Mouse (Mus musculus) heart, embryonic 13.5 days (tissue): ENCODE measurements around the gene Auts2. TPM values are rescaled to one million over a fixed set of nuclear protein-coding genes. Genes with fewer than 3 reads are reported as not detected.

Experiments used
- ATAC-seq: fragments of 200-750 bp; cut with Nextera tagmentation; 2 replicates; pipeline ENCODE4 v1.8.0; 2017; ENCODE audit warnings: moderate TSS enrichment; ENCODE audit not compliant: insufficient number of reproducible peaks, low FRiP score, low TSS enrichment; ENCODE audit errors: extremely low read depth
- H3K27ac ChIP-seq: fragments of 300-500 bp; sonication (generic); replicated peaks from 2 replicates; pipeline ENCODE4 v1.5.1; 2015; ENCODE audit warnings: moderate library complexity, mild to moderate bottlenecking, inconsistent platforms
- H3K27me3 ChIP-seq: fragments of 300-500 bp; sonication (generic); replicated peaks from 2 replicates; pipeline ENCODE4 v1.6.1; 2015; ENCODE audit warnings: mild to moderate bottlenecking, inconsistent platforms
- H3K36me3 ChIP-seq: fragments of 300-500 bp; sonication (generic); 2 replicates; pipeline ENCODE4 v1.6.1; 2015; ENCODE audit warnings: mild to moderate bottlenecking, inconsistent platforms
- H3K4me1 ChIP-seq: fragments of 300-500 bp; sonication (generic); 2 replicates; pipeline ENCODE4 v1.6.1; 2015; ENCODE audit warnings: inconsistent platforms
- H3K4me2 ChIP-seq: fragments of 300-500 bp; sonication (generic); 2 replicates; pipeline ENCODE4 v1.6.1; 2015; ENCODE audit warnings: inconsistent platforms, mild to moderate bottlenecking, moderate library complexity
- H3K4me3 ChIP-seq: fragments of 300-500 bp; sonication (generic); 2 replicates; pipeline ENCODE4 v1.5.1; 2015; ENCODE audit warnings: moderate library complexity, mild to moderate bottlenecking, inconsistent platforms
- H3K9ac ChIP-seq: fragments of 300-500 bp; sonication (generic); 2 replicates; pipeline ENCODE4 v1.6.1; 2015; ENCODE audit warnings: inconsistent platforms, mild to moderate bottlenecking, moderate library complexity
- H3K9me3 ChIP-seq: fragments of 300-500 bp; sonication (generic); 2 replicates; pipeline ENCODE4 v1.6.1; 2016; ENCODE audit warnings: inconsistent platforms
- WGBS: fragments of 180-500 bp; shearing (Covaris S2); methylation state at CpG from one replicate; pipeline ENCODE4 v1.1.7; 2015; ENCODE audit warnings: mixed read lengths; 5-methylcytosine and 5-hydroxymethylcytosine counted together
- polyA plus RNA-seq: library from polyadenylated mRNA; unstranded; fragments of >200 nt; fragmentation: Nextera tagmentation; extraction: Ambion mirVana; gene quantifications from 2 replicates; pipeline ENCODE4 v1.2.1, GENCODE M21; 2015

Auts2 gene
- polyA plus RNA-seq, 1 experiment from 2014 or later: 13.8 TPM

- no peak for ATAC-seq
- H3K27ac ChIP-seq: no peak overlapping the region
- no peak overlapping the region for H3K4me3 ChIP-seq
- H3K9me3 ChIP-seq: no peaks in the 10 kb centered on the region
- H3K9ac ChIP-seq: no peak overlapping the region
- no peak overlapping the region for H3K4me2 ChIP-seq
- WGBS: 51% methylated on average over 6 of the region's 6 CpGs
- 0 out of 2 replicates have a peak, but pooled peaks cover 4% of the 10 kb centered on the region for H3K27me3 ChIP-seq
- no peaks in the 10 kb centered on the region for H3K36me3 ChIP-seq
- H3K4me1 ChIP-seq: peaks cover 34% of the 10 kb centered on the region
Observed at GRCm38 (mm10) chr5:131802340-131803036, 740.7 kb downstream of the Auts2 start.

DNA sequence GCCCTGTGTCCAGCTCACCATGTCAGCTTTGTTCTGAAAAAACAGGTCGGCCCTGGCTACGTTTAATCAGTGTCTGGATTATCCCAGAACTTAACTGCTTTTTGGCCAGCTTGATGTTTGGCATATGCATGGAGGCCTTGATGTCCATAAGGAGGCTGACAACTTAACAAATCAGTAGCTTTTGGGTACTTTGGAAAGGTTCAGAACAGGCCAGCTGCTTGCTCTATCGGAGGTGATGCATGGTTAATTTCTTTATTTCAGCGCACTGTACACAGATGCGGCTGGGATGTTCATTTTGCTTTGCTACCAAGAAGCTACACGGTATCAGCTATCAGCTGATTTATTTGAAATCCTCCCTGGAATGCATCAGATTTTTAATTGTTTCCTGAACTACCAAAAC, 741.2 kb downstream of the Auts2 start:
- H3K36me3 ChIP-seq: no peaks in the 10 kb centered on the region
- no peak overlapping the region for H3K9ac ChIP-seq
- no peaks in the 10 kb centered on the region for H3K9me3 ChIP-seq
- 0 out of 2 replicates have a peak, but pooled peaks cover 4% of the 10 kb centered on the region for H3K27me3 ChIP-seq
- H3K4me3 ChIP-seq: no peak overlapping the region
- no peak overlapping the region for H3K4me2 ChIP-seq
- H3K4me1 ChIP-seq: peaks cover 34% of the 10 kb centered on the region
- no peak for ATAC-seq
- WGBS: 57% methylated on average over 6 of the region's 6 CpGs
- H3K27ac ChIP-seq: no peak overlapping the region

GRCm38 (mm10) chr5:131798373-131798772, 744.8 kb downstream of the Auts2 start:
- Histone ChIP-seq H3K4me3 (no peak overlapping the region), H3K4me1 (peaks cover 18% of the 10 kb centered on the region), H3K4me2 (no peak overlapping the region), H3K27ac (no peak overlapping the region), H3K27me3 (peaks cover 12% of the 10 kb centered on the region; the same call in 1 of the 2 replicates), H3K36me3 (no peaks in the 10 kb centered on the region), H3K9me3 (no peaks in the 10 kb centered on the region), H3K9ac (no peak overlapping the region)
- no peak for ATAC-seq
- 70% methylated on average over 5 of the region's 5 CpGs for WGBS

GRCm38 (mm10) chr5:131797044-131797443, 746.1 kb downstream of the Auts2 start:
- Histone ChIP-seq H3K4me1 (peaks cover 5% of the 10 kb centered on the region), H3K36me3 (no peaks in the 10 kb centered on the region), H3K4me3 (no peak overlapping the region), H3K9me3 (no peaks in the 10 kb centered on the region), H3K9ac (no peak overlapping the region), H3K4me2 (no peak overlapping the region), H3K27me3 (peaks cover 12% of the 10 kb centered on the region; the same call in 1 of the 2 replicates), H3K27ac (no peak overlapping the region)
- ATAC-seq: no peak

DNA sequence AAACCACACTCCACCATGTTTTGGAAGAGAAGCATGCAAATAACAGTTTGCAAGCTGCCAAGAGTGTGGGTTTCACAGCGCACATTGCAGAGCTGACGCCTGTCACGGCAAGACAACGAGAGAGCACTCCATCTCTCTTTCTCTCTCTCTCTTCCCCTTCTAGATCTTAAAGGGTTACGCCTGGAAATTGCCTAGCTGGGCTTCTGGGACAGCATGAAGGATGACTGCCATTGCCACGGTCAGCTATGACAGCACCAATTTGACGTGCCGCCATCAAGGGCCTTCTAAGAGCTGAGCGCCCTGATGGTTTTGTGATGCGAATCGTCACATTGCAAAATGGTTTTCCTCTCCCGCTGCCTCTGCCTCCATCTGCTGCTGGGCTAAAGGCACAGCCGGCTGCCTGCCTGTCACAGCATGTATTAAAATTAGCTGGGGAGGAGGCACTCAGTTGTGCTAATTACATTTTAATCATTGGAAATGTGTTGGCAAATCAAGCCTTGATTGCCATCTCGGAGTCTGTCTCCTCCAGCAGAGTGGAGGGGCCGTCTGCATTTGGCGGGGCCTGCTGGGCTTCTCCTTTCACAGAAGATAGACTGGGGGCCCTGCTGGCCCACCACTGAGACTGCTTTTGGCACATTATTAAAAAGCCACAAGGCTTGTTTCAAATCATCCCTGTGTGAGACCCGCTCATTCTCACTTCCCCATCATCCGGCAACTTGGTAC, 748.6 kb downstream of the Auts2 start:
- Histone ChIP-seq H3K4me1 (no peaks in the 10 kb centered on the region; the same call in 1 of the 2 replicates), H3K36me3 (no peaks in the 10 kb centered on the region), H3K27ac (no peak overlapping the region), H3K4me2 (peak overlapping the region; percentile 40), H3K9ac (no peak overlapping the region), H3K27me3 (peaks cover 9% of the 10 kb centered on the region; the same call in 1 of the 2 replicates), H3K4me3 (no peak overlapping the region), H3K9me3 (no peaks in the 10 kb centered on the region)
- no peak for ATAC-seq
- 38% methylated on average over 18 of the region's 18 CpGs for WGBS

DNA sequence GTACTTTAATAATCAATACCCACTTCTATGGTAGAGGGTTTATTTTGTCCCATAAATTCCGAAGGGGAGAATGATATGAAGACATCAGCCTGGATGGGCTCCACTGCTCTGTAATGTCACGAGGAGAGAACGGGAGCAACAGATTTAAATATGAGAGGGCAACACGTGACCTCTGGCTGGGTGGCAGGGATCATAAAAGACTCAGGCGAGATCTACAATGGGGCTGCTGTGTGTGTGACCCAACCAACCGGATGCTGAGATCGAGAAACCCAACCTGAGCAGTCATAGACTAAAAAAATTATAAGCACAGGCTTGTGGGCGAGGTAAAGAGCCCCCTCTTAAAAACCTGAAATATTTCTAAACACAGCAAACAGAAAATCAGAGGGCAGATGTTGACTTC, 753.5 kb downstream of the Auts2 start:
- no peak for ATAC-seq
- no peak overlapping the region for H3K4me2 ChIP-seq
- no peaks in the 10 kb centered on the region for H3K9me3 ChIP-seq
- no peaks in the 10 kb centered on the region; the same call in 1 of the 2 replicates for H3K4me1 ChIP-seq
- no peaks in the 10 kb centered on the region for H3K27me3 ChIP-seq
- no peaks in the 10 kb centered on the region for H3K36me3 ChIP-seq
- 75% methylated on average over 8 of the region's 8 CpGs for WGBS
- H3K27ac ChIP-seq: no peak overlapping the region
- H3K9ac ChIP-seq: no peak overlapping the region
- H3K4me3 ChIP-seq: no peak overlapping the region

GRCm38 (mm10) chr5:131788008-131788407, 755.1 kb downstream of the Auts2 start:
- 66% methylated on average over 6 of the region's 6 CpGs for WGBS
- Histone ChIP-seq H3K9me3 (no peaks in the 10 kb centered on the region), H3K4me1 (peaks cover 4% of the 10 kb centered on the region), H3K4me3 (no peak overlapping the region), H3K27me3 (no peaks in the 10 kb centered on the region), H3K27ac (no peak overlapping the region), H3K36me3 (no peaks in the 10 kb centered on the region), H3K4me2 (no peak overlapping the region), H3K9ac (no peak overlapping the region)
- no peak for ATAC-seq

- H3K27me3 ChIP-seq: no peaks in the 10 kb centered on the region
- 68% methylated on average over 3 of the region's 3 CpGs for WGBS
Observed at GRCm38 (mm10) chr5:131783241-131783640, 759.9 kb downstream of the Auts2 start.

DNA sequence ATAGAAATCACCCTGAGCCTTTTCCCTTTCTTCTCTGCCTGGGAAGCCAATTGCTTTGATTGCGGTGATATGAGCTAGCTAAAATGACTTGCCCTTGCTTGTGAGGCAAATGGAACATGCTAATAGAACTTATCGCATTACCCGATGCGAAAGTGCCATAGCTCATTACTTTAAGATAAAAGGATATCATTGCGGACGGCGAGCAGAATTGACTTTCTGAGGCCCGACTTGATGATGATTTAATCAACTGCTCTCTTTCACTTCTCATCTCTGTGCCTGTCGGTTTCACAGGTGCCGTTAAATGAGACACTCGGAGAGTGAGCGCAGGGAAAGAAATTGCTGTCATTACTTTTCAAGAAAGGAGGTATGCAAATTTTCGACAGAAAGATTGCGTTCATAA, 762.1 kb downstream of the Auts2 start:
- Histone ChIP-seq H3K9ac (no peak overlapping the region), H3K27ac (no peak overlapping the region), H3K36me3 (no peaks in the 10 kb centered on the region), H3K9me3 (no peaks in the 10 kb centered on the region), H3K27me3 (no peaks in the 10 kb centered on the region), H3K4me3 (no peak overlapping the region), H3K4me1 (peaks cover 15% of the 10 kb centered on the region), H3K4me2 (no peak overlapping the region)
- ATAC-seq: no peak
- WGBS: 83% methylated on average over 14 of the region's 14 CpGs

More at GRCm38 (mm10) chr5:131783241-131783640, 759.9 kb downstream of the Auts2 start:
- Histone ChIP-seq H3K9me3 (no peaks in the 10 kb centered on the region), H3K9ac (no peak overlapping the region), H3K4me1 (peaks cover 15% of the 10 kb centered on the region), H3K4me3 (no peak overlapping the region), H3K27ac (no peak overlapping the region), H3K4me2 (no peak overlapping the region), H3K36me3 (no peaks in the 10 kb centered on the region)
- ATAC-seq: no peak

GRCm38 (mm10) chr5:131779171-131779570, 764.0 kb downstream of the Auts2 start:
- Histone ChIP-seq H3K27me3 (no peaks in the 10 kb centered on the region), H3K4me2 (no peak overlapping the region), H3K4me1 (peaks cover 17% of the 10 kb centered on the region), H3K27ac (no peak overlapping the region), H3K9ac (no peak overlapping the region), H3K9me3 (no peaks in the 10 kb centered on the region), H3K4me3 (no peak overlapping the region), H3K36me3 (no peaks in the 10 kb centered on the region)
- ATAC-seq: no peak

DNA sequence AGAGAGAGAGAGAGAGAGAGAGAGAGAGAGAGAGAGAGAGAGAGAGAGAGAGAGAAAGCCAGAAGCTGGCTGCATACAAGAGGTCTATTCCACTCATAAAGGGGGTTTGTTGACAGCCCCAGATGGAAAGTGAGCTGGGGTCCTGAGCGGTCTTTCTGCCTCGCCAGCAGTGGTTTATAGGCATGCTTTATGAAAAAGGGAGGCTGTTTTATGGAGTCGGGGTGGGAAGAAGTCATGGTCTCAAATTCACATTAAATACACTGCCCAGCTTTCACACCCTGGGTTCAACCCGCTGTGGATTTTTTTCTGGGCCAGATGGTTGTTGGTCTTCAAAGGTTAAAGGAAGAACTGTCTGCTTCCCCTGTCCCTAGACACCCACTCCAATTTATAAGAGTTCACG, 767.5 kb downstream of the Auts2 start:
- no peak overlapping the region for H3K27ac ChIP-seq
- no peaks in the 10 kb centered on the region for H3K27me3 ChIP-seq
- no peak for ATAC-seq
- H3K36me3 ChIP-seq: no peaks in the 10 kb centered on the region
- WGBS: 80% methylated on average over 5 of the region's 5 CpGs
- H3K9me3 ChIP-seq: no peaks in the 10 kb centered on the region; the same call in 1 of the 2 replicates
- H3K4me1 ChIP-seq: 0 out of 2 replicates have a peak, but pooled peaks cover 3% of the 10 kb centered on the region
- H3K4me2 ChIP-seq: no peak overlapping the region
- H3K9ac ChIP-seq: no peak overlapping the region
- H3K4me3 ChIP-seq: no peak overlapping the region
